8 mouse cellular contexts compared by ENCODE assay signal in the genomic region with DNA sequence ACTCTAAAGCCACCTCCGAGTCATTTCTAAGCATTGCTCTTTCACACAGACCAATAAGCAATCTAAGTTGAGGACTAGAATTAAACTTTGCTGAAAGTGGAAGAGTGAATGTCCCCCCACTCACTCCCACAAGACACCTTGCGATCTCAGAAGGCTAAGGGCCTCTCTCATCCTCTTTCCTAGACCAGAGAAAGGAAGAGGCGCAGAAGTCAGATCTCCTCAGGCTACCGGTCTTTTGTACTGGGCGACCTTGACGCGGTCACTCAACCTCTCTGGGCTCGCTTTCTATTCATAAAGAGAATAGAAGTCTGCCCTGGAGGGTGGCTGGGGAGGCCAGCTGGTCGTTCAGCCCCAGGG. TPM values are rescaled to one million over a fixed set of nuclear protein-coding genes. Genes with fewer than 3 reads are reported as not detected.
A peak's percentile ranks its signal among the peaks of the same experiment; 100 is the strongest.
DNase-seq lines count a peak whose midpoint lies in the region; ATAC-seq and TF ChIP-seq lines count a peak whose summit lies in the region.

No protein-coding gene starts in this region.

- peak overlapping the region; percentile 90 for H3K27ac ChIP-seq in lung, embryonic 15.5 days
- peak overlapping the region; percentile 73 for H3K27ac ChIP-seq in embryonic facial prominence, embryonic 14.5 days (replicated peaks; ENCODE audit: low read depth, low read length)
- H3K27ac ChIP-seq in limb, embryonic 10.5 days: peak overlapping the region; percentile 93
- peak overlapping the region; percentile 54 for H3K27ac ChIP-seq in neural tube, embryonic 15.5 days (replicated peaks)
- no peak overlapping the region for H3K27ac ChIP-seq in cerebellum, adult 2 months (ENCODE audit: insufficient read depth, low read length)

- no peak for ATAC-seq in lung, embryonic 15.5 days (ENCODE audit: borderline replicate concordance, extremely low read depth, low FRiP score, low TSS enrichment)
- ATAC-seq in embryonic facial prominence, embryonic 14.5 days (ENCODE audit: low read depth): no peak
- ATAC-seq in neural tube, embryonic 15.5 days (ENCODE audit: low FRiP score): no peak
- ATAC-seq in megakaryocyte-erythroid progenitor cell, adult 5-6 weeks (replicated peaks; ENCODE audit: low FRiP score, low TSS enrichment, poor library complexity, severe bottlenecking): no peak

- no peak for TF ChIP-seq POLR2A in cerebellum, adult 2 months (IDR thresholded peaks at IDR 0.05; ENCODE audit: borderline replicate concordance, insufficient read depth, low read length)

- 2% methylated on average over 9 of the region's 9 CpGs for WGBS in lung, embryonic 15.5 days
- 0% methylated on average over 8 of the region's 9 CpGs for WGBS in embryonic facial prominence, embryonic 14.5 days
- 1% methylated on average over 9 of the region's 9 CpGs for WGBS in limb, embryonic 10.5 days
- WGBS in neural tube, embryonic 15.5 days: 4% methylated on average over 9 of the region's 9 CpGs
- 13% methylated on average over 9 of the region's 9 CpGs for WGBS in cerebellum, adult 2 months

- H3K4me2 ChIP-seq in lung, embryonic 15.5 days: peak overlapping the region; percentile 93
- peak overlapping the region; percentile 94 for H3K4me2 ChIP-seq in embryonic facial prominence, embryonic 14.5 days (ENCODE audit: low read depth, low read length)
- H3K4me2 ChIP-seq in neural tube, embryonic 15.5 days: peak overlapping the region; percentile 96

- H3K9me3 ChIP-seq in lung, embryonic 15.5 days: no peaks in the 10 kb centered on the region
- no peaks in the 10 kb centered on the region for H3K9me3 ChIP-seq in embryonic facial prominence, embryonic 14.5 days (ENCODE audit: control insufficient read depth, low read length)
- H3K9me3 ChIP-seq in limb, embryonic 10.5 days (replicated peaks): no peaks in the 10 kb centered on the region
- no peaks in the 10 kb centered on the region for H3K9me3 ChIP-seq in neural tube, embryonic 15.5 days (replicated peaks)

- no peaks in the 10 kb centered on the region for H3K27me3 ChIP-seq in lung, embryonic 15.5 days
- no peaks in the 10 kb centered on the region for H3K27me3 ChIP-seq in embryonic facial prominence, embryonic 14.5 days (replicated peaks; ENCODE audit: control insufficient read depth, insufficient read depth, low read length)
- H3K27me3 ChIP-seq in limb, embryonic 10.5 days (ENCODE audit: low read depth, poor library complexity, severe bottlenecking): no peaks in the 10 kb centered on the region
- H3K27me3 ChIP-seq in neural tube, embryonic 15.5 days (replicated peaks): peaks cover 4% of the 10 kb centered on the region; the same call in 1 of the 2 replicates
- peaks cover 2% of the 10 kb centered on the region; the same call in 1 of the 2 replicates for H3K27me3 ChIP-seq in cerebellum, adult 2 months (ENCODE audit: control insufficient read depth, insufficient read depth, low read length)

- TF ChIP-seq CTCF in cerebellum, adult 2 months (IDR thresholded peaks at IDR 0.05; ENCODE audit: borderline replicate concordance, insufficient read depth, low read depth, low read length): no peak

- H3K9ac ChIP-seq in lung, embryonic 15.5 days: peak overlapping the region; percentile 79
- H3K9ac ChIP-seq in embryonic facial prominence, embryonic 14.5 days (ENCODE audit: low read depth, low read length): peak overlapping the region; percentile 80
- peak overlapping the region; percentile 60 for H3K9ac ChIP-seq in neural tube, embryonic 15.5 days (replicated peaks)

- H3K4me1 ChIP-seq in lung, embryonic 15.5 days: peaks cover 44% of the 10 kb centered on the region
- 0 out of 2 replicates have a peak, but pooled peaks cover 4% of the 10 kb centered on the region for H3K4me1 ChIP-seq in embryonic facial prominence, embryonic 14.5 days (ENCODE audit: control insufficient read depth, insufficient read depth, low read length)
- H3K4me1 ChIP-seq in limb, embryonic 10.5 days: peaks cover 41% of the 10 kb centered on the region
- H3K4me1 ChIP-seq in neural tube, embryonic 15.5 days: peaks cover 28% of the 10 kb centered on the region
- H3K4me1 ChIP-seq in cerebellum, adult 2 months (ENCODE audit: control insufficient read depth, insufficient read depth, low read length): no peaks in the 10 kb centered on the region

- peak overlapping the region; percentile 73 for H3K4me3 ChIP-seq in lung, embryonic 15.5 days
- H3K4me3 ChIP-seq in embryonic facial prominence, embryonic 14.5 days (ENCODE audit: low read depth, low read length): peak overlapping the region; percentile 67
- H3K4me3 ChIP-seq in limb, embryonic 10.5 days: peak overlapping the region; percentile 67
- peak overlapping the region; percentile 63 for H3K4me3 ChIP-seq in neural tube, embryonic 15.5 days (replicated peaks)
- no peak overlapping the region for H3K4me3 ChIP-seq in cerebellum, adult 2 months (replicated peaks; ENCODE audit: insufficient read depth, low read depth, low read length)

- no peak for DNase-seq in lung, adult 18-20 months
- DNase-seq in embryonic facial prominence, embryonic 14.5 days (ENCODE audit: low spot score): no peak
- no peak for DNase-seq in limb, embryonic 10.5 days (ENCODE audit: low spot score)
- DNase-seq in cerebellum, adult 2 months: no peak
- no peak for DNase-seq in gastrocnemius, postnatal 10 days

- H3K36me3 ChIP-seq in lung, embryonic 15.5 days: peaks cover 15% of the 10 kb centered on the region
- peaks cover 15% of the 10 kb centered on the region for H3K36me3 ChIP-seq in embryonic facial prominence, embryonic 14.5 days (ENCODE audit: control insufficient read depth, insufficient read depth, low read length)
- H3K36me3 ChIP-seq in limb, embryonic 10.5 days: peaks cover 29% of the 10 kb centered on the region
- peaks cover 10% of the 10 kb centered on the region; the same call in 1 of the 2 replicates for H3K36me3 ChIP-seq in neural tube, embryonic 15.5 days

RNA-seq across cellular contexts. Expression of a gene that starts 7.0 kb away (rescaled TPM):
- 73.5 TPM in 2 replicates for polyA plus RNA-seq in lung, embryonic 15.5 days (2015; fragmentation: Nextera tagmentation; extraction: Ambion mirVana)
- polyA plus RNA-seq in embryonic facial prominence, embryonic 14.5 days (2014; fragmentation: Nextera tagmentation; extraction: Ambion mirVana): 22.8 and 27.7 TPM in 2 replicates
- 58.6 and 77.7 TPM in 2 replicates for polyA plus RNA-seq in limb, embryonic 10.5 days (2016; fragmentation: Nextera tagmentation; extraction: Ambion mirVana)
- polyA plus RNA-seq in neural tube, embryonic 15.5 days (2015; fragmentation: Nextera tagmentation; extraction: Ambion mirVana): 31.0 and 32.2 TPM in 2 replicates
- polyA plus RNA-seq in cerebellum, adult 2 months (2012; rRNA removed): 2.3 and 2.6 TPM in 2 replicates
- total RNA-seq in gastrocnemius, postnatal 10 days (2021): 1 to 10 TPM; 3.8 to 6.6 TPM
- not detected in 2 replicates for total RNA-seq in megakaryocyte-erythroid progenitor cell, adult 5-6 weeks (2014; fragmentation: Nextera tagmentation)
- total RNA-seq in megakaryocyte-erythroid progenitor cell, adult 5-6 weeks (2017): not detected in 2 replicates

RNA-seq across cellular contexts. Expression of a gene that starts 19.6 kb away (rescaled TPM):
- polyA plus RNA-seq in lung, embryonic 15.5 days (2015; fragmentation: Nextera tagmentation; extraction: Ambion mirVana): 0.49 and 0.58 TPM in 2 replicates
- 0.17 and 0.41 TPM in 2 replicates for polyA plus RNA-seq in embryonic facial prominence, embryonic 14.5 days (2014; fragmentation: Nextera tagmentation; extraction: Ambion mirVana)
- 1.1 and 1.6 TPM in 2 replicates for polyA plus RNA-seq in limb, embryonic 10.5 days (2016; fragmentation: Nextera tagmentation; extraction: Ambion mirVana)
- 0.18 and 0.88 TPM in 2 replicates for polyA plus RNA-seq in neural tube, embryonic 15.5 days (2015; fragmentation: Nextera tagmentation; extraction: Ambion mirVana)
- 0.57 and 0.73 TPM in 2 replicates for polyA plus RNA-seq in cerebellum, adult 2 months (2012; rRNA removed)
- total RNA-seq in gastrocnemius, postnatal 10 days (2021): 1 to 10 TPM; 1.7 to 2.2 TPM
- total RNA-seq in megakaryocyte-erythroid progenitor cell, adult 5-6 weeks (2014; fragmentation: Nextera tagmentation): 0.37 TPM in 1 of 2 replicates, not detected in the other
- 0.52 and 0.57 TPM in 2 replicates for total RNA-seq in megakaryocyte-erythroid progenitor cell, adult 5-6 weeks (2017)

RNA-seq across cellular contexts. Expression of a gene that starts 24.7 kb away (rescaled TPM):
- 0.05 and 0.09 TPM in 2 replicates for polyA plus RNA-seq in lung, embryonic 15.5 days (2015; fragmentation: Nextera tagmentation; extraction: Ambion mirVana)
- 0.08 TPM in 1 of 2 replicates, not detected in the other for polyA plus RNA-seq in embryonic facial prominence, embryonic 14.5 days (2014; fragmentation: Nextera tagmentation; extraction: Ambion mirVana)
- polyA plus RNA-seq in limb, embryonic 10.5 days (2016; fragmentation: Nextera tagmentation; extraction: Ambion mirVana): 0.05 TPM in 1 of 2 replicates, not detected in the other
- polyA plus RNA-seq in neural tube, embryonic 15.5 days (2015; fragmentation: Nextera tagmentation; extraction: Ambion mirVana): 0.10 and 0.28 TPM in 2 replicates
- polyA plus RNA-seq in cerebellum, adult 2 months (2012; rRNA removed): 7.7 and 9.5 TPM in 2 replicates
- total RNA-seq in gastrocnemius, postnatal 10 days (2021): 10 to 100 TPM; 10.5 to 12.8 TPM
- not detected in 2 replicates for total RNA-seq in megakaryocyte-erythroid progenitor cell, adult 5-6 weeks (2014; fragmentation: Nextera tagmentation)
- 0.65 TPM in 1 of 2 replicates, not detected in the other for total RNA-seq in megakaryocyte-erythroid progenitor cell, adult 5-6 weeks (2017)
